Mouse (Mus musculus): ENCODE measurements around the gene Olfr1155. TPM values are rescaled to one million over a fixed set of nuclear protein-coding genes. Genes with fewer than 3 reads are reported as not detected.

Gene Olfr1155
- polyA plus RNA-seq (2012; ENCODE audit: insufficient read depth, insufficient read length, low replicate concordance, missing spikeins): not detected in 2 replicates

DNA sequence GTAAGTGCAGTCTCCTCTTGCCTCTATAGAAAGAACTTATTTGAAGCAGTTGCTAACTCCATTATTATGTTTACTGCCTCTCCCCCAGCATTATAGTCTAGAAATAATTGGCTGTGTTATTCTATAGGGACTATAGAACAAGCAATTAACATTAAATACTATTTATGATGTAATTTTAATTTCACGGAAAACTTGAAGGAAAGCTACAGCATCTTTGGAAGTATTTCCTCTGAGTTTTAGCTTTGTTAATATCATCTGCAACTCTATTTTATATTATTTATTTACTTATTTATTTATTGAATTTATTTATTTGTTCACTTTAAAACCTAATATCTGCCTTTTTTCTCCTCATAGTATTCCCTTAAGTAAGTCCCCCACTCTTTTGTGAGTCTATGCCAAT lies at the start of gene Olfr1155:
Gene Olfr1155, minus strand, starts transcription at position 101 of the 400 bp plus-strand sequence.
- Histone ChIP-seq H3K4me1 (ENCODE audit: control insufficient read depth, insufficient read depth, low read length) (no peaks in the 10 kb centered on the region), H3K4me3 (ENCODE audit: insufficient read depth, low read depth, low read length) (no peak within 1 kb of the TSS), H3K27ac (ENCODE audit: insufficient read depth, low read depth, low read length) (no peak within 1 kb of the TSS)
- WGBS: 94% methylated on average over 1 of the region's 1 CpGs
- TF ChIP-seq POLR2A (IDR thresholded peaks at IDR 0.05; ENCODE audit: insufficient read depth, low read depth, low read length) (no peak), CTCF (IDR thresholded peaks at IDR 0.05; ENCODE audit: insufficient read depth, low read depth, low read length) (no peak)

DNA sequence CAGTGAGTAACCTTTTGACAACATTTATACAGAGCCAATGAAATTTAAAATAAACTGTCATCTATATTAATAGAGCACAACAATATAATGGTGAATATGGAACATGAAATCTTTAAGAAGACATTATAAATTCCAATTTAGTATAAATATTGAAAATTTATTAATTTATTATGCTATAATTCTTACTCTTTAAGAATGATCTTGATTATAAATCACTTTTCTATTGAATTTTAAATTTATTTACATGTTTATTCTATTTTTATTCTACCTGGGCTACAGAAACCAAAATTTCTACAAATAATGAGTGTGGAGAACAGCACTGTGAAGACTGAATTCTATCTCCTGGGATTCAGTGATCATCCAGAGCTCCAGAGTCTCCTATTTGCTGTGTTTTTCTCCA lies 44.9 kb upstream of the Olfr1155 start, which contains the start of gene Olfr1158:
Gene Olfr1158, plus strand, starts transcription at position 301 of the 400 bp plus-strand sequence.
- Histone ChIP-seq H3K27ac (ENCODE audit: insufficient read depth, low read depth, low read length) (no peak within 1 kb of the TSS), H3K4me1 (ENCODE audit: control insufficient read depth, insufficient read depth, low read length) (no peaks in the 10 kb centered on the region), H3K4me3 (ENCODE audit: insufficient read depth, low read depth, low read length) (no peak within 1 kb of the TSS)
- TF ChIP-seq CTCF (IDR thresholded peaks at IDR 0.05; ENCODE audit: insufficient read depth, low read depth, low read length): no peak
- TF ChIP-seq POLR2A (IDR thresholded peaks at IDR 0.05; ENCODE audit: insufficient read depth, low read depth, low read length): no peak

DNA sequence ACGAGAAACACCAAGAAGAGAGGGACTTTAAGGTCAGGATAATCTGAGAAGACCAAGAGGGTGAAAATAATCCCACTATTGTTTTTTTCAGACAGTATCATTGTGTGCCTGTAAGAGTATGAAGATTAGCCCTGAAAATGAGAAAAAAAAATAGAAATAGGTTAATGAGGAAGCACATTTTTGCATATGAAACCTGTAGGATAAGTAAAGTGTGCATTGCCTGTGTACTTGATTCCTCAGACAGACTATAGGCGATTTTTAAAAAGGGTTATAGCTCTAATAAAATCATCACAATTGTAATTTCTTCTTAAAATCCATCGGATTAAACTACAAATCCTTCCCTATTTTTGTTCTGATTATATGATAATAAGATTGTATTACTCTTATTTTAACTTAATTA lies 29.6 kb upstream of the Olfr1155 start, which contains the start of gene Olfr74:
Gene Olfr74, minus strand, starts transcription at position 101 of the 400 bp plus-strand sequence.
- 66% methylated on average over 3 of the region's 3 CpGs for WGBS
- TF ChIP-seq POLR2A (IDR thresholded peaks at IDR 0.05; ENCODE audit: insufficient read depth, low read depth, low read length): no peak
- no peak for TF ChIP-seq CTCF (IDR thresholded peaks at IDR 0.05; ENCODE audit: insufficient read depth, low read depth, low read length)
- no peak within 1 kb of the TSS for H3K4me3 ChIP-seq (ENCODE audit: insufficient read depth, low read depth, low read length)
- H3K27ac ChIP-seq (ENCODE audit: insufficient read depth, low read depth, low read length): no peak within 1 kb of the TSS
- H3K4me1 ChIP-seq (ENCODE audit: control insufficient read depth, insufficient read depth, low read length): no peaks in the 10 kb centered on the region

GRCm38 (mm10) chr2:87968199-87968598 lies 23.3 kb upstream of the Olfr1155 start, which contains the start of gene Olfr1157:
TSS of gene Olfr1157 (minus strand) at chr2:87968299.
- TF ChIP-seq CTCF (IDR thresholded peaks at IDR 0.05; ENCODE audit: insufficient read depth, low read depth, low read length) (no peak), POLR2A (IDR thresholded peaks at IDR 0.05; ENCODE audit: insufficient read depth, low read depth, low read length) (no peak)
- H3K4me1 ChIP-seq (ENCODE audit: control insufficient read depth, insufficient read depth, low read length): no peaks in the 10 kb centered on the region
- no peak within 1 kb of the TSS for H3K27ac ChIP-seq (ENCODE audit: insufficient read depth, low read depth, low read length)
- no peak within 1 kb of the TSS for H3K4me3 ChIP-seq (ENCODE audit: insufficient read depth, low read depth, low read length)
- 98% methylated on average over 4 of the region's 4 CpGs for WGBS

GRCm38 (mm10) chr2:87953000-87953399 lies 8.1 kb upstream of the Olfr1155 start, which contains the start of gene Olfr1156:
TSS of gene Olfr1156 (minus strand) at chr2:87953100.
- TF ChIP-seq CTCF (IDR thresholded peaks at IDR 0.05; ENCODE audit: insufficient read depth, low read depth, low read length) (no peak), POLR2A (IDR thresholded peaks at IDR 0.05; ENCODE audit: insufficient read depth, low read depth, low read length) (no peak)
- Histone ChIP-seq H3K4me1 (ENCODE audit: control insufficient read depth, insufficient read depth, low read length) (no peaks in the 10 kb centered on the region), H3K27ac (ENCODE audit: insufficient read depth, low read depth, low read length) (no peak within 1 kb of the TSS), H3K4me3 (ENCODE audit: insufficient read depth, low read depth, low read length) (no peak within 1 kb of the TSS)

DNA sequence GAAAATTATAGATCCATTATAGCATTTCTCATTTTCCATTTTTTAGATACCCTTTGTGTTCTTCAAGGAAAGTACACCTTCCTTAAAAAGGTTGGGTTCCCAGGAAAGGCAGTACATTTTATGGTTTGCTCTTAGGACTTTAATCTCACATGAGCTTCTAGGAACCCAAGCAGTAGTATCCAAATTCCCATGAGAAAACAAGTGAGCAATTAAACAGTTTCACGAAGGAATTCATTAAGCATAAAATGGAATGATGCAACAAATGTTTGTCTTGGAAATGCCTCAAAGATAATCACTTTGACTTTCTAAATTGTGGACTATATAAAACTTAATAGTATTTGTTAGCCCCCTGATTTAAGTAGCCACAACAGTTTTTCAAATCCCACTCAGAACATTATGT lies 39.9 kb downstream of the Olfr1155 start, which contains the start of gene Olfr1154:
Gene Olfr1154, minus strand, starts transcription at position 101 of the 400 bp plus-strand sequence.
- H3K27ac ChIP-seq (ENCODE audit: insufficient read depth, low read depth, low read length): no peak within 1 kb of the TSS
- no peak for TF ChIP-seq POLR2A (IDR thresholded peaks at IDR 0.05; ENCODE audit: insufficient read depth, low read depth, low read length)
- TF ChIP-seq CTCF (IDR thresholded peaks at IDR 0.05; ENCODE audit: insufficient read depth, low read depth, low read length): no peak
- WGBS: 91% methylated on average over 1 of the region's 1 CpGs
- no peak within 1 kb of the TSS for H3K4me3 ChIP-seq (ENCODE audit: insufficient read depth, low read depth, low read length)
- no peaks in the 10 kb centered on the region for H3K4me1 ChIP-seq (ENCODE audit: control insufficient read depth, insufficient read depth, low read length)

DNA sequence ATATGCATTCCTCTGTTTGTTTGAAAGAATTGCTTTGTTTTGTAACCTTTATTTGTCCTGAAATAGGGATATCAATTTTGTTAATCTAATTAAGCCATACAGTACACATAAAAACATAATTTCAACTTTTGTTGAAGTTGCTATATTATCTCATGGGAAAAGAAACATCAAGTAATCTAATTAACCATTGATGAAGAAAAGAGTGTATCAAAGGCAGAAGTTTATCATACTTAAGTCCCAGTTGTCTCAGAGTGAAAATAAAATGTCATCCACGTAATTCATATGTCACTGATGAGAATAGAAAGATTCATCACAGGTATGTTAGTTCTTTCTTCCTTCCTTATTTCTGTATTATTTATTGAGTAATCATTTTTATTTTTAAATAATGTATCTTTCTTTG lies 50.3 kb downstream of the Olfr1155 start, which contains the start of gene Olfr1153:
Gene Olfr1153, plus strand, starts transcription at position 301 of the 400 bp plus-strand sequence.
- TF ChIP-seq POLR2A (IDR thresholded peaks at IDR 0.05; ENCODE audit: insufficient read depth, low read depth, low read length): no peak
- TF ChIP-seq CTCF (IDR thresholded peaks at IDR 0.05; ENCODE audit: insufficient read depth, low read depth, low read length): no peak
- H3K4me3 ChIP-seq (ENCODE audit: insufficient read depth, low read depth, low read length): no peak within 1 kb of the TSS
- no peaks in the 10 kb centered on the region for H3K4me1 ChIP-seq (ENCODE audit: control insufficient read depth, insufficient read depth, low read length)
- no peak within 1 kb of the TSS for H3K27ac ChIP-seq (ENCODE audit: insufficient read depth, low read depth, low read length)
- WGBS: 53% methylated on average over 1 of the region's 1 CpGs

Other genes with a start within 250 kb of the Olfr1155 start
- not detected in 2 replicates for gene Olfr1137, start 232.0 kb downstream of the Olfr1155 start, polyA plus RNA-seq (2012; ENCODE audit: insufficient read depth, insufficient read length, low replicate concordance, missing spikeins)
- gene Olfr1138, start 205.2 kb downstream of the Olfr1155 start, polyA plus RNA-seq (2012; ENCODE audit: insufficient read depth, insufficient read length, low replicate concordance, missing spikeins): not detected in 2 replicates
- not detected in 2 replicates for gene Olfr1140, start 201.4 kb downstream of the Olfr1155 start, polyA plus RNA-seq (2012; ENCODE audit: insufficient read depth, insufficient read length, low replicate concordance, missing spikeins)
- gene Olfr1141, start 191.1 kb downstream of the Olfr1155 start, polyA plus RNA-seq (2012; ENCODE audit: insufficient read depth, insufficient read length, low replicate concordance, missing spikeins): not detected in 2 replicates
- gene Olfr152, start 165.7 kb downstream of the Olfr1155 start, polyA plus RNA-seq (2012; ENCODE audit: insufficient read depth, insufficient read length, low replicate concordance, missing spikeins): not detected in 2 replicates
- not detected in 2 replicates for gene Olfr1143, start 144.5 kb downstream of the Olfr1155 start, polyA plus RNA-seq (2012; ENCODE audit: insufficient read depth, insufficient read length, low replicate concordance, missing spikeins)
- not detected in 2 replicates for gene Olfr1145, start 135.3 kb downstream of the Olfr1155 start, polyA plus RNA-seq (2012; ENCODE audit: insufficient read depth, insufficient read length, low replicate concordance, missing spikeins)
- not detected in 2 replicates for gene Olfr1148, start 114.6 kb downstream of the Olfr1155 start, polyA plus RNA-seq (2012; ENCODE audit: insufficient read depth, insufficient read length, low replicate concordance, missing spikeins)
- gene Olfr1150-ps1, start 101.1 kb downstream of the Olfr1155 start, polyA plus RNA-seq (2012; ENCODE audit: insufficient read depth, insufficient read length, low replicate concordance, missing spikeins): not detected in 2 replicates
- gene Olfr1151, start 89.3 kb downstream of the Olfr1155 start, polyA plus RNA-seq (2012; ENCODE audit: insufficient read depth, insufficient read length, low replicate concordance, missing spikeins): not detected in 2 replicates
- gene Olfr1152, start 78.6 kb downstream of the Olfr1155 start, polyA plus RNA-seq (2012; ENCODE audit: insufficient read depth, insufficient read length, low replicate concordance, missing spikeins): not detected in 2 replicates
- gene Olfr1153, start 50.2 kb downstream of the Olfr1155 start, polyA plus RNA-seq (2012; ENCODE audit: insufficient read depth, insufficient read length, low replicate concordance, missing spikeins): not detected in 2 replicates
- gene Olfr1154, start 40.0 kb downstream of the Olfr1155 start, polyA plus RNA-seq (2012; ENCODE audit: insufficient read depth, insufficient read length, low replicate concordance, missing spikeins): not detected in 2 replicates
- gene Olfr1156, start 8.0 kb upstream of the Olfr1155 start, polyA plus RNA-seq (2012; ENCODE audit: insufficient read depth, insufficient read length, low replicate concordance, missing spikeins): not detected in 2 replicates
- gene Olfr1157, start 23.2 kb upstream of the Olfr1155 start, polyA plus RNA-seq (2012; ENCODE audit: insufficient read depth, insufficient read length, low replicate concordance, missing spikeins): not detected in 2 replicates
- not detected in 2 replicates for gene Olfr74, start 29.5 kb upstream of the Olfr1155 start, polyA plus RNA-seq (2012; ENCODE audit: insufficient read depth, insufficient read length, low replicate concordance, missing spikeins)
- not detected in 2 replicates for gene Olfr1158, start 45.0 kb upstream of the Olfr1155 start, polyA plus RNA-seq (2012; ENCODE audit: insufficient read depth, insufficient read length, low replicate concordance, missing spikeins)
- not detected in 2 replicates for gene Olfr1160, start 63.1 kb upstream of the Olfr1155 start, polyA plus RNA-seq (2012; ENCODE audit: insufficient read depth, insufficient read length, low replicate concordance, missing spikeins)
- gene Olfr1161, start 77.6 kb upstream of the Olfr1155 start, polyA plus RNA-seq (2012; ENCODE audit: insufficient read depth, insufficient read length, low replicate concordance, missing spikeins): not detected in 2 replicates
- not detected in 2 replicates for gene Olfr73, start 92.6 kb upstream of the Olfr1155 start, polyA plus RNA-seq (2012; ENCODE audit: insufficient read depth, insufficient read length, low replicate concordance, missing spikeins)
- gene Olfr1162, start 106.0 kb upstream of the Olfr1155 start, polyA plus RNA-seq (2012; ENCODE audit: insufficient read depth, insufficient read length, low replicate concordance, missing spikeins): not detected in 2 replicates
- not detected in 2 replicates for gene Olfr1163, start 126.7 kb upstream of the Olfr1155 start, polyA plus RNA-seq (2012; ENCODE audit: insufficient read depth, insufficient read length, low replicate concordance, missing spikeins)
- gene Olfr1164, start 148.8 kb upstream of the Olfr1155 start, polyA plus RNA-seq (2012; ENCODE audit: insufficient read depth, insufficient read length, low replicate concordance, missing spikeins): not detected in 2 replicates
- not detected in 2 replicates for gene Olfr1166, start 183.1 kb upstream of the Olfr1155 start, polyA plus RNA-seq (2012; ENCODE audit: insufficient read depth, insufficient read length, low replicate concordance, missing spikeins)
- gene Olfr1167, start 210.1 kb upstream of the Olfr1155 start, polyA plus RNA-seq (2012; ENCODE audit: insufficient read depth, insufficient read length, low replicate concordance, missing spikeins): not detected in 2 replicates
- gene Olfr1168, start 236.7 kb upstream of the Olfr1155 start, polyA plus RNA-seq (2012; ENCODE audit: insufficient read depth, insufficient read length, low replicate concordance, missing spikeins): not detected in 2 replicates

All from olfactory bulb, adult 2 months (tissue).